Mouse (Mus musculus) midbrain, embryonic 12.5 days (tissue): ENCODE data around the gene Gm281. TPM values are rescaled to one million over a fixed set of nuclear protein-coding genes. Genes with fewer than 3 reads are reported as not detected.
"Not testable (repeated sequence)": the region's sequence is repeated elsewhere in the genome, so short reads cannot be mapped to it uniquely, and the experiment has no call there.

ENCODE experiments used
- ATAC-seq: fragments of 200-750 bp; cut with Nextera tagmentation; 2 replicates; pipeline ENCODE4 v1.8.0; 2017; ENCODE audit warnings: low read depth, moderate TSS enrichment, moderate library complexity; ENCODE audit not compliant: low FRiP score
- H3K27ac ChIP-seq: fragments of 300-500 bp; sonication (generic); replicated peaks from 2 replicates; pipeline ENCODE4 v1.5.1; 2016; ENCODE audit warnings: mild to moderate bottlenecking
- H3K27me3 ChIP-seq: fragments of 300-500 bp; sonication (generic); 2 replicates; pipeline ENCODE4 v1.6.1; 2016; ENCODE audit warnings: mild to moderate bottlenecking
- H3K36me3 ChIP-seq: fragments of 300-500 bp; sonication (generic); 2 replicates; pipeline ENCODE4 v1.6.1; 2016
- H3K4me1 ChIP-seq: fragments of 300-500 bp; sonication (generic); 2 replicates; pipeline ENCODE4 v1.6.1; 2016
- H3K4me2 ChIP-seq: fragments of 300-500 bp; sonication (generic); replicated peaks from 2 replicates; pipeline ENCODE4 v1.6.1; 2016; ENCODE audit warnings: mild to moderate bottlenecking, moderate library complexity
- H3K4me3 ChIP-seq: fragments of 300-500 bp; sonication (generic); 2 replicates; pipeline ENCODE4 v1.5.1; 2016; ENCODE audit warnings: mild to moderate bottlenecking
- H3K9ac ChIP-seq: fragments of 300-500 bp; sonication (generic); replicated peaks from 2 replicates; pipeline ENCODE4 v1.6.1; 2016; ENCODE audit warnings: mild to moderate bottlenecking, moderate library complexity
- H3K9me3 ChIP-seq: fragments of 300-500 bp; sonication (generic); 2 replicates; pipeline ENCODE4 v1.6.1; 2016; ENCODE audit warnings: mild to moderate bottlenecking
- WGBS: fragments of 180-500 bp; shearing (Covaris S2); methylation state at CpG from one replicate; pipeline ENCODE4 v1.1.7; 2016; 5-methylcytosine and 5-hydroxymethylcytosine counted together
- polyA plus RNA-seq: library from polyadenylated mRNA; unstranded; fragments of >200 nt; fragmentation: Nextera tagmentation; extraction: Ambion mirVana; gene quantifications from 2 replicates; pipeline ENCODE4 v1.2.1, GENCODE M21; 2016

Gm281 gene
- not detected in 2 replicates for polyA plus RNA-seq

DNA sequence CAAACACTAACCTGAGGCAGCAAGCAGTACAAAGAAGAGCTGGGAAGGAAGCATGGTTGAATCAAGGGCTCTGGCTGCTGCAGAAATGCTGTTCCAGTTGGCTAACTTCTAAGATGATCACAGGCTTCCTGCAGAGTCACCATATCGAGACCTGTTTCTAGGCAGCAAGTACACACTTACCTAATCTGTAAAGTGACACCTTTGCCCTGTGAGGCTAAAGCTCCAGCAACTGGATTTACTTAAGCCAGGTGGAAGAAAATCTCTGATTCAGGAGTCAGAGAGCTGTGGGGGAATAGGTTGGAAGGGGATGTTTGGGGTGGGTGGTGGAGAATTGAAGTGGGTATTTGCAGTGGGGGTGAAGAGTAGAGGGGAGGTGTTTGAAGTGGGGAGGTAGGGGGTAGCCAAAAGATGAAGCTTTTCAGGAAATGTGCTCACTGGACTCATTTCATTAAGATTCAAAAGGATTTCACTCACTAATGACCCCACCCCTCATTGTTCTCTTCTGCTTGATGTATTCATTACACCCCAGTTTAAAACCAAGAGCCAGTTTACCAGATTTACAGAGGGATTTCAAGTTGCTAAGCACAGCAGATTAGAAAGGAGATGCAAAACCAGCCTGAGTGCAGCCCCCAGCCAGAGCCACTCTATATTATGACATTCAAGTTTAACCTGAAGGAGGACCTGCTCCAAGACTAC lies at the start of gene Gm281:
TSS of gene Gm281 (minus strand) at position 92 of the 696 bp plus-strand sequence.
- Histone ChIP-seq H3K36me3 (no peaks in the 10 kb centered on the region), H3K4me3 (no peak within 1 kb of the TSS), H3K27me3 (no peaks in the 10 kb centered on the region), H3K9ac (no peak within 1 kb of the TSS), H3K4me2 (no peak within 1 kb of the TSS), H3K4me1 (no peaks in the 10 kb centered on the region), H3K27ac (no peak within 1 kb of the TSS), H3K9me3 (no peaks in the 10 kb centered on the region)
- ATAC-seq, result no peak
- 24% methylated on average over 1 of the region's 1 CpGs for WGBS

DNA sequence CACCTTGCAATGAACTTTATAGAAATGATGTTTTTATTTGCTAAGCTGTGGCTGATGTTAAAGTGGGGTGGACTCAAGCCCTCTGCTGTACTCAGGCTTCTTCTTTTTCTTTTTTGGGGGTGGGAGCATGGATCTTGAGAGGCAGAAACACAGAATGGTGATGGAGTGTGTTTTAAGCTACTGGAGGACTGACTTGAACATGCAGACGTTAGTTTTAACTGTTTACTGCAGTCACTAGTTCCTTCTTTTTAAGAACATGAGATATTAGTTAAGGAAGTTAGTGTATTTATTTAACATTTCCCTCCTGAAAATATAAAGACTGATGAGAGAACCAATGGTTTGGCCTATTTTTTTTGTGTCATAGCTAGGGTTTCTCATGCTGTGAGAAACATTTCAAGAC lies 49.2 kb upstream of the Gm281 start:
- H3K9me3 ChIP-seq, result no peaks in the 10 kb centered on the region
- no peak overlapping the region for H3K27ac ChIP-seq
- no peak overlapping the region for H3K4me2 ChIP-seq
- peaks cover 12% of the 10 kb centered on the region for H3K4me1 ChIP-seq
- no peak for ATAC-seq
- H3K27me3 ChIP-seq, result no peaks in the 10 kb centered on the region
- no peaks in the 10 kb centered on the region for H3K36me3 ChIP-seq
- WGBS, result 76% methylated on average over 1 of the region's 1 CpGs
- H3K4me3 ChIP-seq, result no peak overlapping the region
- no peak overlapping the region for H3K9ac ChIP-seq

DNA sequence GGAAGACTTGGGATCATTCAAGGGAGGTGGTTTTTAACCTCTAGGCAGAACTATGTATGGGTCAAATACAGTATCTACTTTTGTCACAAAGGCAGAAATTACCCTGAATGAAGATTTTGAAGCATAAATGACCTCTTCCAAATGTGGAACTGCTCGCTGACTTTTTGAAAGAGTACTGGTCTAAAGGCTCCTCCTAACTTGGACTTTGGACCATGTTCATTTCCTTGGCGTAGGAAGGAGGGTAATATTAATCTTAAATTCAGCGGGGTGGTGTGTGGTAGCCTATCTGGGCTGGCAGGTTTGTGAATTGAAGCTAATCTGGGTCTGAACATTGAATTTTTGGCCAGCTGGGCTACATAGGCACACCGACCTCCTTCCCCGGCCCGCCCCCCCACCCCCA lies 48.2 kb upstream of the Gm281 start:
- H3K9ac ChIP-seq, result no peak overlapping the region
- H3K27ac ChIP-seq, result no peak overlapping the region
- no peak for ATAC-seq
- no peaks in the 10 kb centered on the region for H3K27me3 ChIP-seq
- WGBS, result 91% methylated on average over 6 of the region's 6 CpGs
- no peaks in the 10 kb centered on the region for H3K36me3 ChIP-seq
- H3K4me1 ChIP-seq, result peaks cover 17% of the 10 kb centered on the region
- no peaks in the 10 kb centered on the region for H3K9me3 ChIP-seq
- no peak overlapping the region for H3K4me3 ChIP-seq
- no peak overlapping the region for H3K4me2 ChIP-seq

DNA sequence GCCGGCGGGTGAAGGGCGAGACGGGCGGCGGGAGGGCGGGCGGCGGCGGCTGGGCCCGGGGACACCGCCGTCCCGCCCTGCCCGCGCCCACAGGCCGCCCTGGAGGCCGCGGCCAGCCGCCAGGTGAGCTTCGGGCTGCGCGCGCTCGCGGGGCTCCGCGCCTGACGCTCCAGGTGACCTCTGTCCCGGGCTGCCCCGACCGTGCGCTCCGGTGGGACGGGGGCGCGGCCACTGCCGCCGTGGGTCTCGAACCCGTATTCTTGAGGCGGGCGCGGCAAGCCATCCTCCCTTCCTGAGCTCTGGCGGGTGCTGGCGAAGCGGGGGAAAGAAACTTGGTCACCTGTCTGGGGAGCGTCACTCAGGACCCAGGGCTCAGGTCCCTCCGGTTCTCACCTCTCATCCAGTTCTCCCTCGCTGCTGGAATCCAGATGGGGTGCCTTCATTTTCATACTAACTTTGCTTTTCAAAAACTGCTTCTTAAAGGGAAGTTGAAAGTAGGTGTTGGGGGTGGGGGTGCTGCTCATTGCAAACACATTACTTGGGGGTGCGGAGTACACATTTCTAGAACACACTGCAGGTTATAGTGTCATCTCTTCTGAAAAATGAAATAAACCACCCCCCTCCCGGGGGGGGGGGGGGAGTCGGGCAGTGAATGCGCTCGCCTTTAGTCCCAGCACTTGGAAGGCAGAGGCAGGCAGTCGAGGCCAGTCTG lies 47.3 kb upstream of the Gm281 start, which contains the start of the genes Atxn7 and Thoc7:
TSS of gene Atxn7 (plus strand) at position 40 of the 712 bp plus-strand sequence.
TSS of gene Thoc7 (minus strand) at position 452 of the 712 bp plus-strand sequence.
- peak within 1 kb of the TSS; percentile 98 for H3K9ac ChIP-seq
- peak within 1 kb of the TSS; percentile 90 for H3K27ac ChIP-seq
- WGBS, result 3% methylated on average over 38 of the region's 56 CpGs
- no peaks in the 10 kb centered on the region for H3K36me3 ChIP-seq
- peak within 1 kb of the TSS; percentile 93 for H3K4me3 ChIP-seq
- H3K27me3 ChIP-seq, result no peaks in the 10 kb centered on the region
- peak; percentile 62 for ATAC-seq
- H3K4me1 ChIP-seq, result peaks cover 17% of the 10 kb centered on the region
- H3K4me2 ChIP-seq, result peak within 1 kb of the TSS; percentile 59
- H3K9me3 ChIP-seq, result no peaks in the 10 kb centered on the region

DNA sequence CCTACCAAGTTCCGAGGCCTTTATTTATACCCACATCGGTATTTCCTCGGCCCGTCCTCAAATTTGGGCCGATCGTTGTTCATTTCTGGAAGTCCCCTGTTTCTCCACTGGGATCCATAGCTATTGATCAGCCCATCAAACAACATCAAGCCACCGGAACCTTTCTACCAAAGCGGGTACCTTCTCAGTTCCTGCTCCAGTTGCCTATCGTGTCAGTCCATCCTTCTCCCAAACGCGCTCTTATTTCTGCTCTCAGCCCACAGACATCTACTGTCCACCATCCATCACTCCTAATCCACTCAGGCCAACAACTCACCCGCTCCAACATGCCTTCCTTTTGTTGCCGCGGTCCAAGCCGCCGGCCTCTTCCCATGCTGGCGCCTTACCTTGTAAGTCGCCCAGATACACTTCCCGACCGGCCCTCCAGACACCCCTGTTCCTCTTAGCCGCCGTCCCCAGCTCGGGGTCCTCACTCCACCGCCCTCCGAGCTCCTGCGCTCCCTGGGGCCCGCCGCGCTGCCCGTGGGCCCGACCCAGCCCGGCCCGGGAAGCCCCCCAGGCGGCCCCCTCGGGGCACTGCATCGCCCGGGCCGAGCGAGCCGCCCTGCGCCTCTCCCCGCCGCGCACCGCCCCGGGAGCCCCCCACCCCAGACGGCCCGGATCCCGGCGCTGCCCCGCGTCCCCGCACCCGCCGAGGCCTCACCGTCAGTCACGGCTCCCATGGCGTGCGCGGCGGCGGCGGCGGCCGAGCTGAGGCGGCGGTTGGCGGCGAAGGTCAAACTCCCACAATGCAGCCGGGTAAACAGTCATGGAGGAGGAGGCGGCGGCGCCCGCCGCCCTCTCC lies 46.4 kb upstream of the Gm281 start:
- Histone ChIP-seq H3K4me3 (peak overlapping the region; percentile 93), H3K9me3 (no peaks in the 10 kb centered on the region), H3K27ac (peak overlapping the region; percentile 90), H3K4me2 (peak overlapping the region; percentile 59), H3K36me3 (peaks cover 5% of the 10 kb centered on the region), H3K27me3 (no peaks in the 10 kb centered on the region), H3K4me1 (peaks cover 17% of the 10 kb centered on the region), H3K9ac (peak overlapping the region; percentile 98)
- under 1% methylated on average over 38 of the region's 75 CpGs for WGBS
- ATAC-seq, result peak; percentile 91

DNA sequence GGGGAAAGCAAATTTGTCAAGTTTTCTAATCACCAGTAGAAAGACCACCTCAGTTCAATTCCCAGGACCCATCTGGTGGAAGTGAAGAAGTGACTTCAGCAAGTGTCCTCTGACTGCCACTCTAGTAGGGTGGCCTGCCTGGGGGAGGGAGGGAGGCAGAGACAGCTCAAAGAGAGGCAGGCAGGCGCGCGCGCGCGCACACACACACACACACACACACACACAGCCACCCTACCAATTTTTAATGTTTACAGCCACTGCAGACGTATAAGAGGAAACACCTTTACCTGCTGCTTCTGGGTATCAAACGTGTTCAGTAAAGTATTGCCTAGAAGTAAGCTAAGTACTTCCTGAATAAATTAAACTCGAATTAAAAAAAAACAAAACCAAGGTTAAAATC lies 45.8 kb upstream of the Gm281 start:
- Histone ChIP-seq H3K4me2 (peak overlapping the region; percentile 59), H3K4me3 (peak overlapping the region; percentile 93), H3K36me3 (peaks cover 11% of the 10 kb centered on the region), H3K27me3 (no peaks in the 10 kb centered on the region), H3K9ac (peak overlapping the region; percentile 98), H3K27ac (peak overlapping the region; percentile 90), H3K9me3 (no peaks in the 10 kb centered on the region), H3K4me1 (peaks cover 17% of the 10 kb centered on the region)
- WGBS, result under 1% methylated on average over 9 of the region's 9 CpGs
- ATAC-seq, result peak; percentile 41

DNA sequence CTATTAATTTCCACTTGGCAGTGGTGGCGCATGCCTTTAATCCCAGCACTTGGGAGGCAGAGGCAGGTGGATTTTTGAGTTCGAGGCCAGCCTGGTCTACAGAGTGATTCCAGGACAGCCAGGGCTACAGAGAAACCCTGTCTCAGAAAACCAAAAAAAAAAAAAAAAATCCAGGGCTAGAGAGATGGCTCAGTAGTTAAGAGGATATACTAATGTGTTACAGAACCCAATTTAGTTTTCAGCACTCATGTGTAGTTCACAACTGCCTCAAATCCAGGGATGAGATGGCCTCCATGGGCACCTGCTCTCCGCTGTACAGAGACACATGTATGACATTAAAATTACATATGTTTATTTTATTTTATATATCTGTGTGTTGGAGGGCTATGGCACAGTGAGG lies 37.9 kb upstream of the Gm281 start:
- H3K27me3 ChIP-seq, ATAC-seq, H3K27ac ChIP-seq, H3K9me3 ChIP-seq, H3K4me3 ChIP-seq, H3K4me2 ChIP-seq, H3K9ac ChIP-seq, H3K4me1 ChIP-seq: not testable (repeated sequence)
- H3K36me3 ChIP-seq, result peaks cover 58% of the 10 kb centered on the region
- WGBS, result 95% methylated on average over 3 of the region's 3 CpGs

DNA sequence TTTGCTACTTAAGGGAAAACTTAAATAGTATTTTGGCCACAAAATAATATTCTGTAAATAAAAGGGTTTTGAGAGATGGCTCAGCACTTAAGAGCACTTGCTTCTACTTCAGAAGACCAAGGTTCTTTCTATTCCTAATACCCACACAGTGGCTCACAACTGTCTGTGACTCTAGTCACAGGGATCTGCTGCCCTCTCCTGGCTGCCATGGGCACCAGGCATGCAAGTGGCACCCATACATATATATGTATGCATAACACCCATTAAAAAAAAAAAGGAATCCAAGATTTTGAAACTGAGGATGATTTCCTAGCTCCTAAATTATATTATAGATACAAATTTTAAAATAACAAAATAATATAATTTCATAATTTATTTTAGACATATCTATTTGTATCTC lies 36.1 kb upstream of the Gm281 start:
- 0 out of 2 replicates have a peak, but pooled peaks have one; percentile 41 for ATAC-seq
- Histone ChIP-seq H3K4me1 (no peaks in the 10 kb centered on the region), H3K4me2 (no peak overlapping the region), H3K36me3 (peaks cover 51% of the 10 kb centered on the region), H3K9ac (no peak overlapping the region), H3K27ac (no peak overlapping the region), H3K9me3 (no peaks in the 10 kb centered on the region), H3K4me3 (no peak overlapping the region), H3K27me3 (no peaks in the 10 kb centered on the region)

DNA sequence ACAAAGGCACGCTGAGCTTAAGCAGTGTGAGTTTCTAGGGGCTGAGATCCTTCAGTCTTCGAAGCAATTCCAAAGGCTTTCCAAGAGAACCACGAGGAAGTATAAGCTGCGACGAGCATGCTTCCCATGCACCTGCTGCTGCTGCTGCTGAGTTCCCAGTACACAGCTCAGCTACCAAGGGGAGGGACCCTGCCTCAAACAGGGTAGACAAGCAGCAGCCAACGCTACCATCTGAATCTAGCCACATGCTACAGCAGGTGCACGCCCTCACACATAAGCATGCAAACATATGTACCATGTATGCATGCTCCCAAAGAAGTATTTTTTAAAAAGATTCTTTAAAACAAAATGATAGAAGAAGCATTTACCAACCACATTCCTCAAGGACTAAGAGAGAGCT lies 34.1 kb upstream of the Gm281 start:
- Histone ChIP-seq H3K36me3 (peaks cover 47% of the 10 kb centered on the region), H3K9ac (no peak overlapping the region), H3K9me3 (no peaks in the 10 kb centered on the region), H3K4me3 (no peak overlapping the region), H3K4me2 (no peak overlapping the region), H3K27me3 (no peaks in the 10 kb centered on the region), H3K4me1 (no peaks in the 10 kb centered on the region), H3K27ac (no peak overlapping the region)
- no peak for ATAC-seq
- WGBS, result 89% methylated on average over 7 of the region's 7 CpGs

DNA sequence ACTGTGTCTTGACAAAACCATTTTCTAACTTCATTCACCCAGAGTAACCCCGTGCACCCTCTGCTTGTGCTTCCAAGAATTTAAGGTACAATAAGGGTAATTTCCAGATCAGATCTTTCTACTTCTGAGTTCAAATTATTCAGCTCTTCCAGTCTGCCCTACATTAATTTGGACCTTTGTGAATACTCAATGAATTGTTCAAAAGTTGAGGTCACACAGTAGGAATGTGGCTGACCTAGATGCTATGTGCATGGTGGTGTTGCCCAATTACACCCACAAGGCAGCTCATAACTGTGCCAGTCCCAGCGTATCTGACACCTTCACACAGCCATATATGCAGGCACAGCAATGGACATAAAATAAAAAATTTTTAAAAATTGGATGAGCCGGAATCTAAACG lies 30.4 kb upstream of the Gm281 start:
- H3K9me3 ChIP-seq, result no peaks in the 10 kb centered on the region
- H3K4me3 ChIP-seq, result no peak overlapping the region
- no peak overlapping the region for H3K4me2 ChIP-seq
- peaks cover 24% of the 10 kb centered on the region for H3K36me3 ChIP-seq
- H3K27ac ChIP-seq, result no peak overlapping the region
- H3K27me3 ChIP-seq, result no peaks in the 10 kb centered on the region
- WGBS, result 92% methylated on average over 4 of the region's 4 CpGs
- no peak overlapping the region for H3K9ac ChIP-seq
- no peak for ATAC-seq
- H3K4me1 ChIP-seq, result no peaks in the 10 kb centered on the region

DNA sequence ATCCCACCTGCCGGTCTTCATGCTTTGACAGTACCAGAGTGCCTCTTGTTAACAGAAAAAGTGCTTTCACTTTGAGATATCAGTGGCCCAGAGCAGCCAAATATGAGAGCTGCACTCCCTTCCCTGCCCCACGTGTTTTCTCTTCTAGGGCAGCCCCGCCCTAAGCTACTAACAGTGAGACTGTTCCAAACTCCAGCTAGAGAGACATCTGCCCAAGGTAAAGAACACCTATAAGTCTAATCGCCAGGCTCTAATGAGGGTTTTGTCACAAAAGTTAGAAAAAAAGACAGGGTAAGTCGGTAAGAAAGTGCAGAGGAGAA lies 19.7 kb upstream of the Gm281 start:
- Histone ChIP-seq H3K9ac (peak overlapping the region; percentile 35; the same call in 1 of the 2 replicates), H3K36me3 (no peaks in the 10 kb centered on the region), H3K27me3 (no peaks in the 10 kb centered on the region), H3K9me3 (0 out of 2 replicates have a peak, but pooled peaks cover 5% of the 10 kb centered on the region), H3K4me1 (peaks cover 4% of the 10 kb centered on the region), H3K4me2 (peak overlapping the region; percentile 52), H3K27ac (no peak overlapping the region), H3K4me3 (no peak overlapping the region)
- peak; percentile 49; the same call in 1 of the 2 replicates for ATAC-seq
- WGBS, result 50% methylated on average over 5 of the region's 5 CpGs
